Mouse (Mus musculus) neural tube, postnatal 0 days (tissue): ENCODE measurements around the gene Arl2bp. TPM values are rescaled to one million over a fixed set of nuclear protein-coding genes. Genes with fewer than 3 reads are reported as not detected.

Experiments used
- polyA plus RNA-seq: library from polyadenylated mRNA; unstranded; fragments of >200 nt; fragmentation: Nextera tagmentation; extraction: Ambion mirVana; gene quantifications from 2 replicates; pipeline ENCODE4 v1.2.1, GENCODE M21; 2015

The Arl2bp gene
- 215 and 217 TPM in 2 replicates for polyA plus RNA-seq

DNA sequence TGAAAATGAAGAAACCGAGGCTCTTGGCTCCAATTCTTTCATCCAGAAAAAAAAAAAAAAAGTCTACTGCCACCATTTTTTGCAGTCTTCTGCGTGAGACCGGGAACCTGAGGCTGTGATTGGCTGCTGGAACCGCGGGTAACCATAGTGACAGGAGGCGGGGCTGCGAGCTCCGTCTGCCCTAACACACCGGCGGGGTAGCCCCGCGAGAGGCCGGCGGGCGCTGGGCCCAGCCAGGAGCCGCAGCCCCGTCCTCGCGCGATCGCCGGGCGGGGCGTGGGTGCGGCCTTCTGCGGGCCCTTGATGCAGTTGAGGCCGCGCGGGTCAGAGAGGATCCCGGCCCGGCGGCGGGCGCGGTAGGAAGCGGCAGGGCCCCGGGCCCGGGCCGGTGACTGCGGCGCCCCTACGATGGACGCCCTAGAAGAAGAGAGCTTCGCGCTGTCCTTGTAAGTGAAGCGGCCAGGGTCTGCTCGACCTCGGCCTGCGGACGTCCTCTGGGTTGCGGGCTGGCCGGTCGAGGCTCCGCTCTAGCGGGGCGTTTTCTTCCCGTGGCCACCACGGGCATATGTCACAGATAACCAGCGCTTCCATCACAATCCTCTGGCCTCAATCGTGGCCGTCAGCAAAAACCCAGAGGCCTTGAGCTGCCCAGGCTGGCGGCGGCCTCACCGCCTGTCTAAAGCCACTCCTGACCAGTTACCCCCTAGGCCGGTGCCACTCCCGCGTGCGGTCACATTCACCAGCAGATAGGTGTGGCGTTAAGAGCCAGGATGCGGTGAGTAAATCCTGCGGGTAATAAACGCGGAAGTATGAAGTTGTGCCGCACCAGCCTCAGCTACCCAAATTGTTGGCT is at the start of gene Arl2bp:
TSS of gene Arl2bp (plus strand) at position 145 of the 853 bp plus-strand sequence.

DNA sequence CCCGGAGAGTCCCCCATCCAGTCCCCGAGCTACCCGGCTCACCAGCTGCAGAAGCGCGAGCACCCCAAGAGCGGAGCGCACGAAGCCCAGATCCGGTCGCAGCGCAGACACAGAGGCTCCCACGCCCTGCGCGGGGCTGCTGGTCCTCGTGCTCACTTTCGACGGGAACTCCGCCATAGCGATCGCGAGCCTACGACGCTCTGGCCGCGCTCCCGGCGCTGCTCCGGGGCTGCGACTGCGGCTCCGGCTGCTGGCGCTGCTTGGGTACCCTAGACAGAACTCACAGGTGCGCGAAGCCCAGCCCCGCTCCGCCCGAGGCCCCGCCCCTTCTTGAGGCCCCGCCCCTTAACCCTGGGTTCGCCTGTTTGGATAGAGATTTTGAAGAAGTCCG is 29.6 kb downstream of the Arl2bp start, which contains the start of gene Pllp:
TSS of gene Pllp (minus strand) at position 285 of the 391 bp plus-strand sequence.

Other genes starting within 250 kb of the Arl2bp start
- 0.46 and 0.75 TPM in 2 replicates for gene Nlrc5, start 232.2 kb upstream of the Arl2bp start, polyA plus RNA-seq
- gene Cpne2, start 133.6 kb upstream of the Arl2bp start, polyA plus RNA-seq: 69.4 and 70.9 TPM in 2 replicates
- 35.0 and 38.7 TPM in 2 replicates for gene Rspry1, start 64.7 kb upstream of the Arl2bp start, polyA plus RNA-seq
- gene Fam192a, start 64.6 kb upstream of the Arl2bp start, polyA plus RNA-seq: 58.9 and 63.6 TPM in 2 replicates
- gene Pllp, start 29.7 kb downstream of the Arl2bp start, polyA plus RNA-seq: 33.5 and 39.9 TPM in 2 replicates
- 0.14 TPM in 1 of 2 replicates, not detected in the other for gene Ccl22, start 79.0 kb downstream of the Arl2bp start, polyA plus RNA-seq
- gene Cx3cl1, start 105.4 kb downstream of the Arl2bp start, polyA plus RNA-seq: 117 and 123 TPM in 2 replicates
- 5.8 and 6.6 TPM in 2 replicates for gene Ccl17, start 143.9 kb downstream of the Arl2bp start, polyA plus RNA-seq
- 61.8 and 63.5 TPM in 2 replicates for gene Coq9, start 171.7 kb downstream of the Arl2bp start, polyA plus RNA-seq
- gene Ciapin1, start 171.8 kb downstream of the Arl2bp start, polyA plus RNA-seq: 144 and 148 TPM in 2 replicates
- 106 and 125 TPM in 2 replicates for gene Polr2c, start 190.8 kb downstream of the Arl2bp start, polyA plus RNA-seq
- 80.2 and 87.4 TPM in 2 replicates for gene Dok4, start 209.7 kb downstream of the Arl2bp start, polyA plus RNA-seq